Mouse (Mus musculus): ENCODE data around the gene Dcun1d3.

Dcun1d3 gene

DNA sequence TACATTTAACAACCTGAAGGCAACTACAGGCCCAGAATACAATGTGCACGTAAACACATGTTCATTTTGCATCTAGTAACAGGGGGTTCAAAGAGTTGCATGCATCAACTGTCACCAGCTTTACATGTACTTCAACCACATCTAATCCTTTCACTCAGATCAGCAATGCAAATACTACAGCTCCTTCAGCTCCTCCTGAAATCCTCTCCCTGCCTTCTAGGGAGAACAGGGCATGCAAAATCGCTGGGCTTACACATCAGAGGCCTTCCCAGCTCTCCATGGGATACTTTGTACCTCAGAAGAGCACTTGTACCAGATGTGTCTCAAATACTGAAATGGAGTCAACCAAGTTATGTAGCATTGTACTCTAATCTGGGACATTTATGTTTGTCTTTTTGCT lies 23.0 kb downstream of the Dcun1d3 start:
- no peak for DNase-seq (ENCODE audit: low spot score)

DNA sequence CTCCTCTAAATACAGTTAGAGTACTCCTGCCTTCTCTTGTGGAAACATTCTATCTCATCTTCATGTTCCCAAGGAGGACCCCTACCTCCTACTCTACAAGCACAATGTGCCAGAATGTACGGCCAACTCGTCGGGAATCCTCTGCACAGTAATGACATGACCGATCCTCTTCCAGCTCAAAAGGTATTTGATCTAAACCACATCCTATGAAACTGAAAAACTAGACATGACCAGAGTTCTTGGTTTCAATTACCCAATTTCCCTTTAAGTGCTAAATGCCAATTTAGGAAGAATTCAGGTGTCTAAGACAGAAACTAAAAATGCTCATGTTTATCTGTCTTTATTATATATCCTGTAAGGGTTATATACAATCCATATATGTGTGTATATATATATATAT lies 23.9 kb downstream of the Dcun1d3 start:
- DNase-seq (ENCODE audit: low spot score) = no peak

DNA sequence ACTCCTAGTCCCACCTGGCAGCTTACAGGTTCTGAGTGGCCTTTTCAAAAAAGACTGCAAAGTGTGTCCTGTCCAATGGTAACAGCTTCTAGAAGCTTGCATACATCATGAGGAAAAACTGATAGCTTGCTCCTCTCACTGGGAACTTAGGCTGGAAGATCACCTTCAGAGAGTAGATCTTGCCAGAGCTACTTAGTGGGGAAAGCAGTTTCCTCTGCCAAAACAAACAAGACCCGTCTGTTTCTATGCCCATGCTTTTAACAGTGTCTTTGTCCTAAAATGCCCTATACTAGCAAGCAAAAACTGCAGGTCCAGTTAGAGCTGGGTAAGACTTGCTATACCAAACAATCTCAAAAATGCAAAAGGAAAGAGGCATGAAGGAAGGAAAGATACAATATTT lies 30.0 kb downstream of the Dcun1d3 start:
- DNase-seq (ENCODE audit: low spot score) = no peak

DNA sequence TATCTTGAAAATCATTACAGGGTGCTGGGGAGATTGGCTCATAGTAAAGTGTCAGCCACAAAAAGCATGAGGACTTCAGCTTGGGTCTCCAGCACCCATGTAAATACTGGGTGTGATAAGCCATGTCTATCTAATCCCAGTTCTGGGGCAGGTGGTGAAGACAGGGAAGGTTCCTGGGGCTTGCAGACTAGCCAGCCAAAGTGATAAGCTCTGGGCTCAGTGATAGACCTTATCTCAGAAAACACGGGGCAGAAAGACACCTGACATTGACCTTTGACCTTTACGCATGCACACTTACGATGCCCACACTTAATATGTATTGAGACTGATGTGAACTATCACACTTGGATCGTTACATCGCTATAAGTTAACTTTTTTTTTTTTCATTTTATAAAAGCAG lies 31.6 kb downstream of the Dcun1d3 start:
- no peak for DNase-seq (ENCODE audit: low spot score)

DNA sequence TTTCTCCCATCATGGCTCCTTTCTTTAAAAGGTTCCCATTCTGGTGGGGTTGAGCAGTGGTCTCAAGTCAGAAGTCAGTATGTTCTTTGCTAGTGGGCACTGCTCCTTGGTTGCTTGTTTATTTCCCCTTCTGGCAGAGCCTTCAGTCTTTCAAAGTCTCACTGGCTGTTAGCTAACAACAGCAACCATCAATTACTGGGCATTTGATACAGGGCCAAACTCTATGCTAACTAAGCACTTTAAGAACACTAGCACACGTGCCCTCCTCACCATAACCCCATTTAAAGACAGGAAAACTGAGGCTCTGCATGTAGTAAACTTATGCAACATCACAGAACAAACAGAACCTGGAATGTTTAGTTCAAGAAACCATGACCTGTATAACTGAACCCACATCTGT lies 33.9 kb downstream of the Dcun1d3 start:
- DNase-seq (ENCODE audit: low spot score) = no peak

DNA sequence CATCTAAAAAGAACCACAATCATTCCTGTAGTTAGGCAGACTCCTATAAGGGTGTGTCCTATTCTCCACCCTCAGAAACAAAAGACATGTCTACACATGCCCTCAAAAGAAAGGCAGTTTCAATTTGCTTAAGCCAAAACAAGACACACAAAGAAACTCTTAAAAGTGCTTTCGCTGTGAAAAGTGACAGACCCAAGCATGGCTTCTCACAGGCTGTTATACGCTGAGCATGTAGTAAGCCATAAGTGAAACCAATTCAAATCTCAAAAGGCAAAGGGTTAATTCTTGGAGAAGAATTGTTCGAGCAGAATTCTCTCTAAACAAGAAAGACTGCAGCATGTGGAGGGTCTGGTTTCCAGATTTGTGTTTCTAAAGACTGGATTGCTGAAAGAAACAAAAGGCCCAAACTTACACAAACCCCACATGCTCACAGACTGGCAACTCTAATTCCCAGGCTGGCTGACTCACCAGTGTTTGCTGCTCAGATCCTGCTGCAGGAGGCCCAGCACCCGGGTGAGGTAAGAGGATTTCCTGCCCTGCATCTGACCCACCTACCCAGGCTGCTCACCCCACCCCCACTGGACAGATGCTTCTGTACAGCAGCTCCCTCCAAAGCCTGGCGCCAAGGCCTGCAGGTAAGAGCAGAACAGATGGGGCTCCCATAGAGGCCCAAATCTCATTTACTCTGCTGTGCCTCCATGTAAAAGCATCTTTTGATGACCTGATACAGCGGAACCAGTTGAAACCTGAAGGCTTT lies 34.6 kb downstream of the Dcun1d3 start:
- DNase-seq (ENCODE audit: low spot score) = peak; percentile 20

DNA sequence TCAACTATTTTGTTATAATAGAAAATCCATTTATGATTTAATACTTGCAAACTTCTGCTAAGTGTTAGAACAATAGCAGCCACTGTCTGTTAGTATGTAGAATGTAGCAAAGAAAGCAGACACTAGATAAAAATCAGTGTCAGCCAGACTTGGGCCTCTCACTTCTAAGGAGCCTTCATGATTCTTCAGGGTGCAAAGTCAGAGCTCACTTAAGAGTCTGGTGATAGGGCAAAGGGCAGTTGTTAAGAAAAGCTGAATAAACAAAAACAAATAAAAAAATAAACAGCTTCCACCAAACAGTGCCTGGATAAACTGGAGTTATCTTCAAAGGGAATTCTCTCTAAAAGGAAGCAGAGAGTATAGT lies 35.1 kb downstream of the Dcun1d3 start:
- no peak for DNase-seq (ENCODE audit: low spot score)

DNA sequence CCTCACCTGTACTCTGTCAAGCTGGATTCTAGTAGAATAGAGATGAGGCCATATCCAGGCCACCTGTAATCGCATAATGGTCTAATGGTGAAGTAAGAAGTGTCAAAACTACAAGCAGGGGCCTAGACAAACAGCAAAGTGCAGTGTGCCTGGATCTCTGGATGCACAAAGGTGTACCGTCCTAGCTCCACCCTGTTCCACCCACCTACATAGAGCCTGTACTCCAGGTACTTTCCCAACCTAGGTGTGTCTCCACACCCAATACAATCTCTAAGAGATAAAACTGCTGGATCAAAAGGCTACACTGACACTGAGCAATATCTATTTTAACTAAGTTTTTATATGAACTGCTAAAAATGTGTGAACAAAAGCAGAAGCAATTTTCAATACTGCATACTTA lies 35.5 kb downstream of the Dcun1d3 start:
- DNase-seq (ENCODE audit: low spot score) = no peak

DNA sequence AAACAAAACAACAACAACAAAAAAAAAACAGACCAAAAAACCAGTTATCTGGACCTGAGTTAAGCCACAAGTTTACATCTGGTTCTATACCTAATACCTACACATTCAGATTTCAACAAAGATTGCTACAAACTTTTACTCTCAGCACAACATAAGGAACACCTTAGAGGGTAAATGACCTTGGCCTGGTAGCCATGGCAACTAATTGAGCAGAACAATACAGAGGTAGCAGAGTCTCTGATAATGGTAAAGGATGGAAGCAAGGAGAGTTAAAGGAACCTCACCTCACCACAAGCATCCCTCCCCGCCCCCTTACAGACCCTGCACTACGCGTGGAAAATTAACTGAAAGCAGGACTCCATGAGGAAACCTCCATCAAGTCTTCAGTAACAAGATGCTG lies 36.0 kb downstream of the Dcun1d3 start:
- no peak for DNase-seq (ENCODE audit: low spot score)

DNA sequence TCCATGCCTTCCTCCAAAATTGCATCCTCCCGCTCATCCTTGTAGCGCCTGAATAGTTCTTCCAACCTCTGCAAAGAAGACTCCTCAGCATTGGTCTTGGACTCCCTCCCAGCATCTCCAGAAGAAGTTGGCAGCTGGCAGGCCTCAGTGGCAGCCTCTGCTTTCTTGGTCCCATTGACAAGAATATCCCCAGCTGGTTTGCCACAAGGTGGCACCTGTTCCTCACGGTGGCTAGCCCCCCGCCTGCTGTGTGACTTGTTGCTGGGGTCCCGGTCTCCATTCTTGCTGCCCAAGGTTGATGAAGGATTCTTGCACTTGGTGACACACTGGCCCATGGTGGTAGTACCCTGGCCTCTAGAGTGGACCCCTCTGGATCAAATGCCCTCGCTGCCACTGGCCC lies 36.6 kb downstream of the Dcun1d3 start:
- DNase-seq (ENCODE audit: low spot score) = no peak

DNA sequence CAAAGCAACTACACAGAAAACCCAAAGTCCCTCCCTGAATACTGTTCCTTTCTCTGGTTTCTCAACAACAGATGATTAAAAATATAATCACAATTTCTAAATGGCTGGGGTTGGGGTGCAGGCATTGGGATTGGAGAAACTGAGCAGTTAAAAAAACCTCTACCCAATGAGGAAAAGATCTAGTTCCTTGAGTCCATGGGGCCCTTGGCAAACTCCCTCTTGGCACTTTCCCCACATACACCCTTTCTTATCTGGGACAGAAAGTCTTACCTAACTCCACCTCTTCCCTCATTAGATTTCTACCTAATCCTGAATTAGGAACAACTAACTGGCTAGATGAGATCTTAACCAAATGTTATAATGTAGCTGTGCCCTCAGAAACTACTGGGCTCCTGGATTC lies 41.1 kb downstream of the Dcun1d3 start:
- no peak for DNase-seq (ENCODE audit: low spot score)

DNA sequence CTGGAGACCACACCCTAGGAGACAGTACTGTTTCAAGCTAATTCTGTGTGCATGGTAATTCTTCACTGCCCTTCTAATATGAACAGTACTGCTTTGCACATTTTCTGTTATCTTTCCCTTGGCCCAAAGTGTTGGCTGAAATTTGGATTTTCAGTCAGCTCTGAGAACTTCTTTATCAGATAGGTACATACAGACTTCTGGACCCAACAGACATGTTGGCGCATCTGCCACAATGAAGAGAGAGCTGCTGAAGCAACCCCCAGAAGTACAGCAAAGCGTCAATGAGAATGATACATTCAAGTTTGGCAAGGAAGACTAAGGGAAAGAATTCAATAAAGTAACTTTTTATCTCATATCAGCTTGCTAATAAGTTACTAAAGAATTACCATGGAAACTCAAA lies 41.7 kb downstream of the Dcun1d3 start:
- no peak for DNase-seq (ENCODE audit: low spot score)

DNA sequence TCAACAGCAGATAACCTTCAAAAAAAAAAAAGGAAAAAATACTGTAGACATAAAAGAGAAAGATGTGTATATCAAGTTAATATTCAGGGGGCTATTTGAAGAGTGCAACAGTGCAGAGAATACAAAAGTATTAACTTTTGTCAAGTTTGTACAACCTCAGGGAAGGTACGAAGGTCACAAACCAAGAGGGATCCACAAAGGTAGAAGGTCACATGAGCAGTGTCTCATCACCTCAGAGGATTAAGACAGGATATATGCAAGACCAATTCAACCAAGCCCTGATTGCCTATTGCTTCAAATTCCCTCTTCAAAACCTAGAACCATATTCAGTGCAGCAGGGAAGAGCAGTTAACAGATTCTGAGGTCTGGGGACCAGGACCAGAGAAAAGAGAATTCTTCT lies 42.9 kb downstream of the Dcun1d3 start:
- DNase-seq (ENCODE audit: low spot score) = no peak

DNA sequence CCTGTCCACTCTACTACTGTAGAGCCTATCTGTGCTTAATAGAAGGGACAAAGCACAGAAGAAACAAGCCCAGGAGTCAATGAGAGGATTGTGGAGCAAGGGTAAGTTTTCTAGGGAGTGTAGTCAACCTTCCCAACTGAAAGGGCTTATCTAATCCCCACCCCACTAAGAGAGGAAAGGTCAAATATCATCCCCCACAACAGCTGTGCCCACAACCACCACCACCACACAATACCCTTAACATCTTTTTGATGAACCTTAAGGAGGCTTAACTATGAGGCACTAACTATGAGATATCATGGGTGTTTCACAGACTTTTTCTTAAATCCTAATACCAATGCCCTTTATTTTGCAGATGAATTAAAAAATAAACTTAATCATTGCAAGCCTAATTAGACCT lies 43.6 kb downstream of the Dcun1d3 start:
- no peak for DNase-seq (ENCODE audit: low spot score)

DNA sequence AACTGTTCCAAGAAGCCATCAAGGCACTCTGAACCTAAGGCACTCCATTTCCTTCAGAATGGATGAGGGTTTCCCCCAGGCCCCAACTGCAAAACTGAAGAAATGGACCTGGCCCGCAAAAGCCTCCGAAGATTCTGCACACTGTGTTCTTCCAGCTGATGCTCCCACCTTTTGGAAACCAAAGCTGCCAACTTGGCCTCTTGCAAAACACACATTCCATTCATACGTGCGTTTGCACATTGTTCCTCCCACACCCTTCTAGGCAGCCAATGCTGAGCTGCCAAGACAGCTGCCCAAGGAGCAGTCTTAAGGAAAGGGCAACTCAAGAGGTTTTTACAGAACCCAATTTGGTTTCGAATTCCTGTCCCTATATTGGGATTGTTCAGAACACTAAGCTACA lies 45.4 kb downstream of the Dcun1d3 start:
- DNase-seq (ENCODE audit: low spot score) = peak; percentile 26

DNA sequence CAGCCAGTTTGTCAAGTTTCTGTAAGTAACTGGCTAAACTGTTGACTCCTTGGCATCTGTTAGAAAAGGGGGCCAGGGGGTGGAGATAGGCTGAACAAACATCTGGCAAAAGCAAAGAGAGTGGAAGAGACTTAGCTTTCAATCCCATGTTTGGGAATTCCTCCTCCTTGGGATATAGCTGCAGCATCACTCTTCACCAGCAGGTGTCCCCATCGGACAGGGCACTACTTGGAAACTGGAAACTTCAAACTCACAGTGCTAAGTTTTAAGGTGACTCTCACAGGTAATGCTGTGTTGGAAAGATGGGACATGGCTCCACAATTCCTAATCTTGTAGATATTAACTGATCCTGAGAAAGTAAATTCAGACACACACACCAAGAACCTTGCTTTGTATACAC lies 47.0 kb downstream of the Dcun1d3 start:
- DNase-seq (ENCODE audit: low spot score) = peak; percentile 62

DNA sequence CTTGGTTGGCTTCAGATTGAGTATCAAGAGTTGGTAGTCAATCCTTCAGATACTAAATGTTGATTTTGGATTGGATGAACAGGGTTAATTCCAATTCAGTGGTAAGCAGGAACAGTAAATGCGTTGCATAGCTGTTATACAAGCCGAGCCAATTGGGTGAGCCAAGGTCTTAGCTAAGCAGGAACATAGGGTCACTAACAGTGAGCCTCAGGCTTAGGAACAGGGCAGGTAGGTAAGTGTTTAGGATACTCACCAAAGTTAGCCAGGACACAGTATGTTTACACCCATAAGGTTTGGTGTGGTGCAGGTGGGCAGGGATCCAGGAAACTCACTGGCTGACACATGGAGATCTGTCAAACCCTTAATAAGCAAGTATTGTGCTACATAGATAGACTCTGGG lies 48.7 kb downstream of the Dcun1d3 start:
- DNase-seq (ENCODE audit: low spot score) = no peak

DNA sequence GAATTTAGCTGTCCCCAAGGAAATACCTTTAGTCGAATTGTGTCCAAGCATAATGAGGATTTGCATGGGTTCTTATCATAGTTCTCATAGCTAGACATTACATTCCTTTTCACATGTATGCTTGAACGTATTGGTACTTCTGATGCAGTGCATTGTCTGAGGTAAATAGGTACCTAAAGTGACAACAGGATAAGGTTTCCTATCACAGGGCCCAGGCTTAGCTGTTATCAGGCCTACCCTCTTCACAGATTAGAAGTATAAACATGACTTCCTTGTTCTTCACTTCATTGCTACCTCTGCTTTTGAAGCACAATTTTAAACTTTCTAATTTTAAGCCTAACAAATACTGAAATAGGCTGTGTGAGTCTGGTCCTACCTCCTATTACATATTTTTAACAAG lies 50.6 kb downstream of the Dcun1d3 start:
- DNase-seq (ENCODE audit: low spot score) = no peak

DNA sequence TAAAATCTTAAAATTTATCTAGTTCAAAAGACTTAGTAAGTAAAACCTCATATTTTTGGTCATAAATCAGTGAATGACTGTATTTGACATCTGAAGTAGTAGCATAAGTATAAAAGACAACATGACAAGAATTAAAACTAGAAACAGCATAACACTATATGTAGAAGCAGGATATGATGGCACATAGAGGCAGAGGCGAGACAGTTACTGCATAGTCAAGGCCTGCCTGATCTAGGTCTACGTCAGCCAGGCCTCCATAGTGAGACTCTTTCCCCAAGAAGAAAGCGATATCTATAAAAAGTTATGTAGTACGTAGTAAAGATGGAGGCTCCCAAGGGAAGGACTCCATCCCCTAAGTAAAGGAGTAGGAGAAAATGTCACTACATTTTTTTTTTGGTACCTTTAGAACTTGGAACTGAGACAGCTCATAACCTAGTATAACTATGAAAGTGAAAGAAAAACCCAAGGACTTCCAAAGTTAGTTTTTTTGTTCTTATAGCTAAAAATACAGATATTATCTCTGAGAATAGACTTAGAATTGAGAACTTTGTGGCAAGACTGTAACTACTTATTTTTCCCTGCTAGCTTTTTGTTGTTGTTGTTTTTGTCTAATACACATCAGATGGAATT lies 54.2 kb downstream of the Dcun1d3 start:
- no peak for DNase-seq (ENCODE audit: low spot score)

DNA sequence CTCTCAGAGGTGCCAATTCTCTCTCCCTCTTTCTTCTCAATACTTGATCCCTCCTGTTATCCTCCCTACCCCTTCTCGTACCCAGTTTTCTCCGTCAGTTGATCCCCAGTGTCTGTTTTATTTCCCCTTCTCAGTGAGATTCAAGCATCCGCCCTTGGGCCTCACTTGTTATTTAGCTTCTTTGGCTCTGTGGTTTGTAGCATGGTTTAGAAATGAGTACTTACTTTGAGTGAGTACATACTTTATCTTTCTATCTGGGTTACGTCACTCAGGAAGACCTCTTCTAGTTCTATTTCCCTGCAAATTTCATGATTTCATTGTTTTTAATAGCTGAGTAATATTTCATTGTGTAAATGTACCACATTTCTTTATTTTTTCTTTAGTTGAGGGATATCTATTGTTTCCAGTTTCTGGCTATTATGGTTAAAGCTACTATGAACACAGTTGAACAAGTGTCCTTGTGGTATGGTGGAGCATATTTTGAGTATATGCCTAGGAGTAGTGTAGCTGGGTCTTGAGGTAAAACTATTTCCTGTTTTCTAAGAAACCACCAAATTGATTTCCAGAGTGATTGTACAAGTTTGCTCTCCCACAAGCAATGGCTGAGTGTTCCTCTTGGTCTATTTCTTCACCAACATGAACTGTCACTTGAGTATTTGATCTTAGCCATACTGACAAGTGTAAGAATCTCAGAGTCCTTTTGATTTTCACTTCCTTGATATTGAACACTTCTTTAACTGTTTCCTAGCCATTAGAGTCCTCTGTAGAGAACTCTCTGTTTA lies 59.9 kb downstream of the Dcun1d3 start:
- no peak for DNase-seq (ENCODE audit: low spot score)

DNA sequence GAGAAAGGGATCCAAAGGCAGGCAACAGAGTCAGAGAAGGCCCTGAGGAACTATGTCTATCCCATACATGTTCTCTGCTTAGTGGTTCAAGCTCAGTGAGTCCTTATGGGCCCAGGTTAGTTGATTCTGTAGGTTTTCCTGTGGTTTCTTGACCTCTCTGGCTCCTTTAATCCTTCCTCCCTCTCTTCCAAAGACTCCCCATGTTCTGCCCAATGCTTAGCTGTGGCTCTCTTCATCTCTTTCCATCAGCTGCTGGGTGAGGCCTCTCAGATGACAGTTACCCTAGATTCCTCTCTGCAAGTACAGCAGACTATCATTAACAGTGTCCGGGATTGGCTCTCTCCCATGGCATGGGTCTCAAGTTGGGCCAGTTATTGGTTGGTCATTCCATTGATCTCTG lies 60.7 kb downstream of the Dcun1d3 start:
- DNase-seq (ENCODE audit: low spot score) = no peak

DNA sequence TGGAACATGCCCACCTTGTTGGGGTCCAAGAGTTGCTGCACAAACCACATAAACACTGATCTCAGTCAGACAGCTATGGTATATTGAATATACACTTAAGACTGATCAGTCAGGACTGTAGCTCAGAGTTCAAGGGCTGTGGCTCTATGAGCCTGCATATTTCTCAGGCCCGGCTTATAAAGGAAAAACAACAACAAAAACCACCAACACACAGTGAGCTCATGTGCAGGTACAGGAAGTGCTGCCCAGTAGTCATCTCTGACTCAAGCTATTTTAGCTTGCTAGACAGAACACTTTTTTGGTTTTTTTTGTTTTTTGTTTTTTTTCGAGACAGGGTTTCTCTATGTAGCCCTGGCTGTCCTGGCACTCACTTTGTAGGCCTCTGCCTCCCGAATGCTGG lies 87.4 kb downstream of the Dcun1d3 start:
- DNase-seq (ENCODE audit: low spot score) = no peak

DNA sequence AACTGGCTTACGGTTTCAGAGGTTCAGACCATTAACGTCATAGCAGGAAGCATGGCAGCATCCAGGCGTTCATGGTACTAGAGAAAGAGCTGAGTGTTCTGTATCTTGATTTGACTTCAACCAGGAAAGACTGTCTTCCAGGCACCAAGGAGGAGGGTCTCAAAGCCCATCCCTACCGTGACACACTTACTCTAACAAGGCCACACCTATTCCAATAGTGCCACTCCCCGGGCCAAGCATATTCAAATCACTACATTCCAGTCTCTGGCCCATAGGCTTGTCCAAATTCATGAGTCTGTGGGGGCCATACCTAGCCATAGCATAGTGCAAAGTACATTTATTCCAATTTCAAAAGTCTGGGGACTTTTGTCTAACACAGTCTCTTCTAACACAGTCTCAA lies 88.7 kb downstream of the Dcun1d3 start:
- no peak for DNase-seq (ENCODE audit: low spot score)
